Mouse (Mus musculus) E14TG2a.4 (cell line): Measurements from ENCODE around the gene Tex10.

ENCODE experiments used
- H3K27me3 ChIP-seq: 2 replicates; pipeline ENCODE4 v1.6.1; 2014; ENCODE audit warnings: low read length, control low read depth; ENCODE audit not compliant: insufficient read depth
- H3K36me3 ChIP-seq: 2 replicates; pipeline ENCODE4 v1.6.1; 2014; ENCODE audit warnings: low read length, control low read depth; ENCODE audit not compliant: insufficient read depth
- H3K4me1 ChIP-seq: replicated peaks from 2 replicates; pipeline ENCODE4 v1.6.1; 2014; ENCODE audit warnings: low read depth, low read length, control low read depth
- H3K4me3 ChIP-seq: replicated peaks from 2 replicates; pipeline ENCODE4 v1.5.1; 2014; ENCODE audit warnings: mild to moderate bottlenecking, low read length
- H3K9me3 ChIP-seq: 2 replicates; pipeline ENCODE4 v1.6.1; 2014; ENCODE audit warnings: low read length, control low read depth
- CTCF ChIP-seq: conservative IDR thresholded peaks from 2 replicates; pipeline ENCODE4 v1.5.1; 2014; ENCODE audit warnings: low read length
- NANOG ChIP-seq: IDR thresholded peaks from 2 replicates; pipeline ENCODE4 v1.6.1; 2014; ENCODE audit warnings: borderline replicate concordance, low read length, mixed read lengths
- POU5F1 ChIP-seq: IDR thresholded peaks from 2 replicates; pipeline ENCODE4 v1.6.1; 2014; ENCODE audit warnings: low read length, borderline replicate concordance

The Tex10 gene

GRCm38 (mm10) chr4:48472792-48473650 is at the start of gene Tex10:
Tex10 (minus strand) TSS chr4:48473459.
- no peaks in the 10 kb centered on the region for H3K9me3 ChIP-seq
- TF ChIP-seq CTCF (no peak), NANOG (no peak), POU5F1 (no peak)
- peaks cover 25% of the 10 kb centered on the region for H3K36me3 ChIP-seq
- peak within 1 kb of the TSS; percentile 95 for H3K4me3 ChIP-seq
- peaks cover 25% of the 10 kb centered on the region for H3K4me1 ChIP-seq
- H3K27me3 ChIP-seq: no peaks in the 10 kb centered on the region

- TF ChIP-seq CTCF (no peak), POU5F1 (no peak)
- Histone ChIP-seq H3K27me3 (no peaks in the 10 kb centered on the region), H3K36me3 (no peaks in the 10 kb centered on the region), H3K4me3 (no peak overlapping the region), H3K9me3 (peaks cover 76% of the 10 kb centered on the region), H3K4me1 (0 out of 2 replicates have a peak, but pooled peaks cover 5% of the 10 kb centered on the region)
These were observed 37.6 kb upstream of the Tex10 start for GRCm38 (mm10) chr4:48510861-48511260.

GRCm38 (mm10) chr4:48492510-48492909 is 19.3 kb upstream of the Tex10 start:
- peaks cover 27% of the 10 kb centered on the region for H3K4me1 ChIP-seq

DNA sequence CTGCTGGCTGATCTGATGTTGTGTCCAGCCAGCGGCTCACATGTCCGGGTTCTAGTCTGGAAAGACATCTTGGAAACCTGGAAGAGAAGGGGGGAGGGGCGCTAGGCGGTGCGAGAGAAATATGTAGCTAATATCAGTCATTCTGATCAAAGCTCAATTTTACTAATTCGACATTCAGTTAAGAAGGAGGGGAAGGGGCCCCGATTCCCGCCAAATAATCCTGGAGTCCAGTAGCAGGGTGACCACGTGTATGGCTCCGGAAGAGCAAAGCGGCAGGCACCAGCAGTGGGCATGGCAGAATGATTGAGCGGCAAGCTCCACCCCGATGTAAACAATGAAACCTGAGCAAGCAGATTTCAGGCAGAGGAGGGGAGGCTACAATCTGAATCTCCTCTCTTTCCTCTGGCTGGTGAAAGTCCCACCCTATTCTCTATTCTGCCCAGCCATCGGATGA is 18.1 kb upstream of the Tex10 start:
- no peaks in the 10 kb centered on the region for H3K9me3 ChIP-seq
- no peaks in the 10 kb centered on the region for H3K27me3 ChIP-seq
- peaks cover 27% of the 10 kb centered on the region for H3K4me1 ChIP-seq
- H3K36me3 ChIP-seq: no peaks in the 10 kb centered on the region
- TF ChIP-seq NANOG (no peak), POU5F1 (no peak), CTCF (no peak)
- H3K4me3 ChIP-seq: peak overlapping the region; percentile 68

More at GRCm38 (mm10) chr4:48492510-48492909, 19.3 kb upstream of the Tex10 start:
- TF ChIP-seq POU5F1 (no peak), CTCF (no peak), NANOG (no peak)
- H3K27me3 ChIP-seq: no peaks in the 10 kb centered on the region
- no peaks in the 10 kb centered on the region for H3K9me3 ChIP-seq
- no peak overlapping the region for H3K4me3 ChIP-seq
- H3K36me3 ChIP-seq: no peaks in the 10 kb centered on the region

DNA sequence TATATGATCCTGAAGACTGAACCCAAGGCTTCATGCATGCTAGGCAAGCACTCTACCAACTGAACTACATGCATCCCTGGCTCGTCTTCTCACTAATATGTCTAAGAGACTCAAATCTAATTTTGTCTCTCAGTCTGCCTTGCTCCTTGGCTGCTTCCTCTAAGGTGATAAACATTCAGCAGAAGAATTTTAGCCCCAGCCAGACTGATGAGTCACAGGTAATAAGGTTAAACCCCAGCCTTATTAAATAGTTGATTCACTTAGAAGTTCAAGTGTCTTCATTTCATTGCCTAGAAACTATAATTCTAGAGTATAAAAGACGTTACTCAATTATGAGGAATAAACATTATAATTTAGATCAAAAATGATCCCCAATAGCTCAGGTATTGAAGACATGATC is 15.7 kb upstream of the Tex10 start:
- TF ChIP-seq CTCF: no peak
- no peak for TF ChIP-seq POU5F1
- TF ChIP-seq NANOG: no peak
- Histone ChIP-seq H3K9me3 (no peaks in the 10 kb centered on the region), H3K4me1 (peaks cover 27% of the 10 kb centered on the region), H3K27me3 (no peaks in the 10 kb centered on the region), H3K4me3 (no peak overlapping the region), H3K36me3 (no peaks in the 10 kb centered on the region)

GRCm38 (mm10) chr4:48481287-48481686 is 8.0 kb upstream of the Tex10 start:
- no peaks in the 10 kb centered on the region for H3K9me3 ChIP-seq
- no peak overlapping the region for H3K4me3 ChIP-seq
- H3K36me3 ChIP-seq: no peaks in the 10 kb centered on the region
- no peaks in the 10 kb centered on the region for H3K27me3 ChIP-seq
- peaks cover 8% of the 10 kb centered on the region for H3K4me1 ChIP-seq
- no peak for TF ChIP-seq NANOG
- no peak for TF ChIP-seq POU5F1
- TF ChIP-seq CTCF: peak; percentile 65

DNA sequence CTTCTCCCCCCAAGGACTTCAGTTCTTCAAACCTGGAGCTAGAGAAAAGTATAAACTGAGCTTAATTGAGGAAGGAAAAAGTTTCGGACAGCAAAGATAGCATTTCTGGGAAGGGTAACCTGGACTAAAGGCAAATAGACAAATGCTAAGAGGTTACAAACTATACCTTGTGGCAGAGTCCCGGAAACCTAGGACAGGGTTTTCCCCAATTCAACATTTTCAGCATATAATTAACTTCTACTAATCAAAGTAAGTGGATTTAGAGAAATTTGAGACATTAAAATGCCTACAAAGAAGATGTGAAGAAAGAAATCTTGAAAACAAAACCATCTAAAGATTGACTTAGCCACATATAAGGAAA is 372 bp upstream of the Tex10 start:
- TF ChIP-seq NANOG (no peak), CTCF (no peak), POU5F1 (no peak)
- no peaks in the 10 kb centered on the region for H3K27me3 ChIP-seq
- H3K9me3 ChIP-seq: no peaks in the 10 kb centered on the region
- H3K4me3 ChIP-seq: peak overlapping the region; percentile 95
- peaks cover 25% of the 10 kb centered on the region for H3K4me1 ChIP-seq
- peaks cover 19% of the 10 kb centered on the region for H3K36me3 ChIP-seq

GRCm38 (mm10) chr4:48472052-48472791 is 1.0 kb downstream of the Tex10 start:
- Histone ChIP-seq H3K27me3 (no peaks in the 10 kb centered on the region), H3K4me3 (peak overlapping the region; percentile 95), H3K36me3 (peaks cover 32% of the 10 kb centered on the region), H3K9me3 (no peaks in the 10 kb centered on the region), H3K4me1 (peaks cover 25% of the 10 kb centered on the region)
- no peak for TF ChIP-seq POU5F1
- TF ChIP-seq CTCF: no peak
- no peak for TF ChIP-seq NANOG
